Comparison of ENCODE assay signal across 7 mouse cellular contexts in genomic region chr8:124793172-124793651, GRCm38 (mm10). TPM values are rescaled to one million over a fixed set of nuclear protein-coding genes. Genes with fewer than 3 reads are reported as not detected.
DNase-seq lines count a peak whose midpoint lies in the region; ATAC-seq lines count a peak whose summit lies in the region.

No protein-coding gene starts in this region.

- H3K4me3 ChIP-seq in embryonic facial prominence, embryonic 12.5 days: peak overlapping the region; percentile 69
- peak overlapping the region; percentile 67 for H3K4me3 ChIP-seq in limb, embryonic 12.5 days (replicated peaks)
- peak overlapping the region; percentile 83 for H3K4me3 ChIP-seq in midbrain, embryonic 14.5 days (replicated peaks; ENCODE audit: low read depth, low read length)

- H3K27ac ChIP-seq in embryonic facial prominence, embryonic 12.5 days: peak overlapping the region; percentile 46; the same call in 1 of the 2 replicates
- H3K27ac ChIP-seq in limb, embryonic 12.5 days: no peak overlapping the region
- peak overlapping the region; percentile 97 for H3K27ac ChIP-seq in midbrain, embryonic 14.5 days (replicated peaks; ENCODE audit: low read depth, low read length)

- DNase-seq in adrenal gland, postnatal 4 days (ENCODE audit: low spot score in 2 of 2): peak; percentile 78 to 86
- peak; percentile 66 for DNase-seq in heart, adult 8-10 months (ENCODE audit: low spot score)
- peak; percentile 91 for DNase-seq in kidney, adult 18-20 months
- DNase-seq in midbrain, embryonic 14.5 days: peak; percentile 87
- peak; percentile 45 to 71 for DNase-seq in spleen, adult 18-20 months

- ATAC-seq in embryonic facial prominence, embryonic 12.5 days (ENCODE audit: insufficient number of reproducible peaks, insufficient read depth, low FRiP score, low TSS enrichment): peak; percentile 87
- ATAC-seq in limb, embryonic 12.5 days (ENCODE audit: insufficient number of reproducible peaks, insufficient read depth, low FRiP score, low TSS enrichment, low read depth): peak; percentile 72
- ATAC-seq in midbrain, embryonic 14.5 days (ENCODE audit: low FRiP score, low TSS enrichment): peak; percentile 80

- H3K4me2 ChIP-seq in embryonic facial prominence, embryonic 12.5 days (replicated peaks): peak overlapping the region; percentile 100
- peak overlapping the region; percentile 100 for H3K4me2 ChIP-seq in limb, embryonic 12.5 days
- peak overlapping the region; percentile 68 for H3K4me2 ChIP-seq in midbrain, embryonic 14.5 days (ENCODE audit: low read length)

- H3K27me3 ChIP-seq in embryonic facial prominence, embryonic 12.5 days: peaks cover 69% of the 10 kb centered on the region
- H3K27me3 ChIP-seq in limb, embryonic 12.5 days: peaks cover 84% of the 10 kb centered on the region
- H3K27me3 ChIP-seq in midbrain, embryonic 14.5 days (ENCODE audit: control insufficient read depth, insufficient read depth, low read length): peaks cover 17% of the 10 kb centered on the region; the same call in 1 of the 2 replicates

- under 1% methylated on average over 39 of the region's 51 CpGs for WGBS in embryonic facial prominence, embryonic 12.5 days
- under 1% methylated on average over 46 of the region's 51 CpGs for WGBS in limb, embryonic 12.5 days
- WGBS in midbrain, embryonic 14.5 days: under 1% methylated on average over 47 of the region's 51 CpGs

- H3K9me3 ChIP-seq in embryonic facial prominence, embryonic 12.5 days: no peaks in the 10 kb centered on the region
- H3K9me3 ChIP-seq in limb, embryonic 12.5 days: no peaks in the 10 kb centered on the region
- no peaks in the 10 kb centered on the region for H3K9me3 ChIP-seq in midbrain, embryonic 14.5 days (ENCODE audit: control insufficient read depth, low read length)

- H3K36me3 ChIP-seq in embryonic facial prominence, embryonic 12.5 days: no peaks in the 10 kb centered on the region
- no peaks in the 10 kb centered on the region for H3K36me3 ChIP-seq in limb, embryonic 12.5 days
- no peaks in the 10 kb centered on the region for H3K36me3 ChIP-seq in midbrain, embryonic 14.5 days (ENCODE audit: control insufficient read depth, insufficient read depth, low read length)

- H3K9ac ChIP-seq in embryonic facial prominence, embryonic 12.5 days: peak overlapping the region; percentile 48; the same call in 1 of the 2 replicates
- 0 out of 2 replicates have a peak overlapping the region, but pooled peaks have one; percentile 18 for H3K9ac ChIP-seq in limb, embryonic 12.5 days (replicated peaks)
- H3K9ac ChIP-seq in midbrain, embryonic 14.5 days (replicated peaks; ENCODE audit: low read length): peak overlapping the region; percentile 84

- peaks cover 18% of the 10 kb centered on the region for H3K4me1 ChIP-seq in embryonic facial prominence, embryonic 12.5 days
- H3K4me1 ChIP-seq in limb, embryonic 12.5 days (replicated peaks): peaks cover 26% of the 10 kb centered on the region
- H3K4me1 ChIP-seq in midbrain, embryonic 14.5 days (ENCODE audit: control insufficient read depth, insufficient read depth, low read length): peaks cover 41% of the 10 kb centered on the region

RNA-seq across cellular contexts. Expression of gene Trim67, which starts 0.3 kb away (rescaled TPM):
- 1 to 10 TPM; 3.9 to 4.5 TPM for total RNA-seq in adrenal gland, postnatal 4 days (2021)
- 1.00 and 1.5 TPM in 2 replicates for polyA plus RNA-seq in embryonic facial prominence, embryonic 12.5 days (2016; fragmentation: Nextera tagmentation; extraction: Ambion mirVana)
- under 1 TPM; 0.22 to 0.82 (median 0.50) TPM for total RNA-seq in heart, adult 8-10 months (2022)
- polyA plus RNA-seq in limb, embryonic 12.5 days (2016; fragmentation: Nextera tagmentation; extraction: Ambion mirVana): 0.05 TPM in 1 of 2 replicates, not detected in the other
- polyA plus RNA-seq in midbrain, embryonic 14.5 days (2014; fragmentation: Nextera tagmentation; extraction: Ambion mirVana): 31.1 and 31.9 TPM in 2 replicates

RNA-seq across cellular contexts. Expression of gene Fam89a, which starts 41.6 kb away (rescaled TPM):
- total RNA-seq in adrenal gland, postnatal 4 days (2021): 1 to 10 TPM; 1.5 to 1.8 TPM
- polyA plus RNA-seq in embryonic facial prominence, embryonic 12.5 days (2016; fragmentation: Nextera tagmentation; extraction: Ambion mirVana): 6.7 and 8.0 TPM in 2 replicates
- total RNA-seq in heart, adult 8-10 months (2022): 1 to 10 TPM in 3 of 4 experiments, under 1 TPM in 1; 0.72 to 1.5 (median 1.4) TPM
- 4.4 and 4.8 TPM in 2 replicates for polyA plus RNA-seq in limb, embryonic 12.5 days (2016; fragmentation: Nextera tagmentation; extraction: Ambion mirVana)
- 0.21 and 0.32 TPM in 2 replicates for polyA plus RNA-seq in midbrain, embryonic 14.5 days (2014; fragmentation: Nextera tagmentation; extraction: Ambion mirVana)

Comparison
In these comparisons a context has a peak if more than half of its experiments do, and no peak if none do; other contexts are left out.
1. H3K9ac ChIP-seq: peak in every context shown above with its lines; median percentile 84 in midbrain, embryonic 14.5 days; 48 in embryonic facial prominence, embryonic 12.5 days; 18 in limb, embryonic 12.5 days.
2. RNA of gene Trim67, which starts 0.3 kb away (polyA plus RNA-seq): 31.1 to 31.9 TPM in midbrain, embryonic 14.5 days; 1.00 to 1.5 TPM in embryonic facial prominence, embryonic 12.5 days and 0.05 TPM in limb, embryonic 12.5 days; every median in the first group is over 10 times any median in the second.
3. Peak in every context shown above with its lines, with median percentiles within 50 percentile points of each other: DNase-seq, ATAC-seq, H3K4me2 ChIP-seq and H3K4me3 ChIP-seq.